7 mouse cellular contexts compared by ENCODE assay signal in the genomic region with DNA sequence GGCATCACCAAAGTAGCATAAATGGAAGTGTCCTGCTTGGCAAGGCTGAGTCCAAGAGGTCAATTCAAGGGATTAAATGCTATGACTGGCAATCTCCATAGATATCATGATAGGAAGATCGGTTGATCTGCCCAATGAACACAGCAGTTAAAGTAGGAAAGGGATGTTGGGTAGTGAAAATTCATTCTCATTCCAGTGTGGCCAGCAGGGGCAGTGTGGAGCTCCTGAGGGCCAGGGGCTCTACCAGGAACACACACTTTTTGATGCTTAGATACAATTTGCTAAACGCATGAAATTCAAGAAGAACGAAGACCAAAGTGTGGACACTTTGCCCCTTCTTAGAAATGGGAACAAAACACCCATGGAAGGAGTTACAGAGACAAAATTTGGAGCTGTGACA.
DNase-seq lines count a peak whose midpoint lies in the region; ATAC-seq and TF ChIP-seq lines count a peak whose summit lies in the region.
"Not testable (repeated sequence)": the region's sequence is repeated elsewhere in the genome, so short reads cannot be mapped to it uniquely, and the experiment has no call there.

No protein-coding gene starts in this region.

- intact Hi-C loops in gastrocnemius, adult 2 months (cut with DNase I) = not testable (repeated sequence)

- H3K36me3 ChIP-seq in E14TG2a.4 (ENCODE audit: insufficient read depth, low read length); liver, postnatal 0 days (replicated peaks; ENCODE audit: insufficient read depth, low read length); stomach, postnatal 0 days (ENCODE audit: control insufficient read depth, insufficient read depth, low read length): not testable (repeated sequence)

- H3K4me1 ChIP-seq in E14TG2a.4 (replicated peaks; ENCODE audit: low read depth, low read length); liver, postnatal 0 days (ENCODE audit: insufficient read depth); stomach, postnatal 0 days (replicated peaks; ENCODE audit: control insufficient read depth, insufficient read depth): not testable (repeated sequence)

- not testable (repeated sequence) for H3K4me2 ChIP-seq in liver, postnatal 0 days (ENCODE audit: low read depth, low read length); stomach, postnatal 0 days (replicated peaks; ENCODE audit: low read depth)

- ATAC-seq in liver, postnatal 0 days; stomach, postnatal 0 days (ENCODE audit: low FRiP score, low TSS enrichment): not testable (repeated sequence)

- 72% methylated on average over 3 of the region's 3 CpGs for WGBS in liver, postnatal 0 days (ENCODE audit: insufficient replicate concordance)
- WGBS in stomach, postnatal 0 days = 95% methylated on average over 3 of the region's 3 CpGs

- not testable (repeated sequence) for H3K9me3 ChIP-seq in E14TG2a.4 (ENCODE audit: low read length); liver, postnatal 0 days (ENCODE audit: low read length); stomach, postnatal 0 days (ENCODE audit: control insufficient read depth, low read length)

- H3K9ac ChIP-seq in liver, postnatal 0 days (replicated peaks); stomach, postnatal 0 days (ENCODE audit: low read length): not testable (repeated sequence)

- not testable (repeated sequence) for TF ChIP-seq EP300 in liver, postnatal 0 days (IDR thresholded peaks at IDR 0.05; ENCODE audit: low read depth); stomach, postnatal 0 days (optimal IDR thresholded peaks at IDR 0.05)

- not testable (repeated sequence) for H3K27me3 ChIP-seq in E14TG2a.4 (ENCODE audit: insufficient read depth, low read length); liver, postnatal 0 days (ENCODE audit: insufficient read depth, low read length); stomach, postnatal 0 days (ENCODE audit: control insufficient read depth, insufficient read depth, low read length)

- not testable (repeated sequence) for H3K4me3 ChIP-seq in E14TG2a.4 (replicated peaks; ENCODE audit: low read length); gastrocnemius, adult 2 months; layer of hippocampus, adult 2 months; liver, postnatal 0 days (ENCODE audit: low read depth, low read length); stomach, postnatal 0 days (ENCODE audit: low read depth, low read length)

- peak; percentile 7 for DNase-seq in ZHBTc4 (ENCODE audit: low read depth, low spot score)
- DNase-seq in gastrocnemius, adult 2 months; layer of hippocampus, adult 2 months (ENCODE audit: low spot score in 2 of 2); liver, postnatal 0 days; stomach, postnatal 0 days (ENCODE audit: low spot score): not testable (repeated sequence)
- peak; percentile 6 for DNase-seq in induced T-regulatory cell, adult 2 months (ENCODE audit: low read depth)

- not testable (repeated sequence) for H3K27ac ChIP-seq in gastrocnemius, adult 2 months; layer of hippocampus, adult 2 months; liver, postnatal 0 days (ENCODE audit: low read depth); stomach, postnatal 0 days (replicated peaks)

- peak; percentile 19 for TF ChIP-seq CTCF in E14TG2a.4 (conservative IDR thresholded peaks at IDR 0.05; ENCODE audit: low read length)
- 0 out of 2 replicates have a peak, but pooled peaks have one; percentile 5 for TF ChIP-seq CTCF in gastrocnemius, adult 2 months (IDR thresholded peaks at IDR 0.05)
- peak; percentile 59 for TF ChIP-seq CTCF in layer of hippocampus, adult 2 months (conservative IDR thresholded peaks at IDR 0.05)
- TF ChIP-seq CTCF in liver, postnatal 0 days (IDR thresholded peaks at IDR 0.05; ENCODE audit: low read depth) = peak; percentile 28; the same call in 1 of the 2 replicates
- peak; percentile 41 for TF ChIP-seq CTCF in stomach, postnatal 0 days (IDR thresholded peaks at IDR 0.05; ENCODE audit: low read depth)

Comparison
In these comparisons a context has a peak if more than half of its experiments do, and no peak if none do; other contexts are left out.
1. CTCF ChIP-seq: peak in every context shown above with its lines; median percentile 59 in layer of hippocampus, adult 2 months; 41 in stomach, postnatal 0 days; 28 in liver, postnatal 0 days; 19 in E14TG2a.4; 5 in gastrocnemius, adult 2 months.